In the genomic region with DNA sequence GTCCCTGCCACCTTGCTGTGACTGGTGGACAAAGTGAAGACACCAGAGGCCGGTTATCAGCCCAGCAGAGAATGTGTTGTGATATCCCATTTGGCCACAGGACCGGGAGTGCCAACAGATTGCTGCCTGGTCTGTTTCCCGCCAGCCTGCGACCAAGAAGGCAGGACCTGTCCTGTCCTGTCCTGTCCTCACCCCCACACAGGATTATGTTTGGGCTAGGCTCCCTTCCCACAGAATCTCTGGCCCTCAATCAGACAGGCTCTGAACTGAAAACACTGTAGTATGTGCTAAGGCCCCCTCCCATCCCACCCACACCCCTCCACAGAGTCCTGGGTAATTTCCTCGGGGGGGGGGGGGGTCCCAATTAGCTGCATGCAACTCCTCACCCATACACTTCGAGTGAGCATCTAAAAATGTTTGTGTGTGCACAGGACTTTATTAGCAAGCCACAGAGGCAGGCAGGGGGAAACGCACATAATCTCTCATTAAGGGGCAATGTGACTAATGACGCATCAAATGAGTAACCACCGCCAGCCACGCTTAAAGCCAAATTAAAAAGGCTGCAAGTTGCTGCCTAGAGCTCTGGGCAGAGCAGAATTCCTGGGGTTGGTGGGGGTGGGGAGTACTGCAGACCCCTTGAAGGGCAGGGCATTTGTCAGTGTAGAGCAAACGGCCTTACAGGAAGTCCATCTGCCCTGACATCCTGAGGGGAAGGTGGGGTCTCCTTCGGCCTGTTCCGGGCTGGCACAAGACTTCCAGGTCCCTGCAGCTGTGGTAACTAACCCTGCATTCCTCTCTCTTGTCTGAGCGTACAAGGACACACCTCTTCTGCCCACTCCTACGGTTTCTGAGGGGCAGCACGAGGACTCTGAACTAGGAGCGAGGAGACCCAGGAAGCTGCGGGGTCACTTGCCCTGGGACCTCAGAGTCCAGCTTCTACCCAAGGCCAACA, we compare ENCODE assay signal across 11 mouse cellular contexts. TPM values are rescaled to one million over a fixed set of nuclear protein-coding genes. Genes with fewer than 3 reads are reported as not detected.
A peak's percentile ranks its signal among the peaks of the same experiment; 100 is the strongest.
DNase-seq lines count a peak whose midpoint lies in the region; ATAC-seq lines count a peak whose summit lies in the region.
"Had no signal": no experiment of that assay in that cellular context is flagged by ENCODE, and none has a peak within 500 bp of the region (broad histone marks: within the 10 kb centered on the region; RNA-seq: fewer than 3 reads in every experiment).

No protein-coding gene starts in this region.

- H3K4me3 ChIP-seq in midbrain, embryonic 11.5 days (ENCODE audit: low read depth, low read length), result no peak overlapping the region
- no peak overlapping the region for H3K4me3 ChIP-seq in midbrain, embryonic 15.5 days
- H3K4me3 ChIP-seq in hindbrain, embryonic 16.5 days (ENCODE audit: low read length), result no peak overlapping the region

- no peak overlapping the region for H3K27ac ChIP-seq in midbrain, embryonic 11.5 days (ENCODE audit: low read depth, low read length)
- H3K27ac ChIP-seq in midbrain, embryonic 15.5 days, result no peak overlapping the region
- H3K27ac ChIP-seq in hindbrain, embryonic 16.5 days (ENCODE audit: low read depth, low read length), result peak overlapping the region; percentile 30; the same call in 1 of the 2 replicates

- DNase-seq in embryo, embryonic 11 days, result peak; percentile 45
- no peak for DNase-seq in embryo, embryonic 9.5 days (ENCODE audit: extremely low spot score)
- no peak for DNase-seq in midbrain, embryonic 11.5 days (ENCODE audit: low spot score, missing footprints)
- no peak for DNase-seq in left cerebral cortex, postnatal 36 days (ENCODE audit: low spot score in 2 of 2)
- DNase-seq: gastrocnemius, postnatal 36 days; kidney, adult 8-10 months had no signal

- H3K9me3 ChIP-seq in midbrain, embryonic 11.5 days (ENCODE audit: control insufficient read depth, low read length), result no peaks in the 10 kb centered on the region
- H3K9me3 ChIP-seq in midbrain, embryonic 15.5 days, result no peaks in the 10 kb centered on the region
- no peaks in the 10 kb centered on the region for H3K9me3 ChIP-seq in hindbrain, embryonic 16.5 days (ENCODE audit: control insufficient read depth, low read length)

- no peak for ATAC-seq in midbrain, embryonic 11.5 days (ENCODE audit: low FRiP score)
- no peak for ATAC-seq in midbrain, embryonic 15.5 days (replicated peaks)
- ATAC-seq in hindbrain, embryonic 16.5 days, result no peak
- ATAC-seq in megakaryocyte progenitor cell, adult 5-6 weeks (replicated peaks; ENCODE audit: poor library complexity), result no peak
- ATAC-seq in monocyte, adult 5-6 weeks (replicated peaks; ENCODE audit: insufficient number of reproducible peaks, low FRiP score, low TSS enrichment, poor library complexity, severe bottlenecking), result no peak
- ATAC-seq: activated CD4-positive, CD25-positive, alpha-beta regulatory T cell, adult 4 months had no signal

- intact Hi-C loops in left cerebral cortex, postnatal 36 days (cut with DNase I), result loop anchor here (2.0 kb wide), 1 partner anchor 61 kb away; a partner anchor contains a TSS

- WGBS in midbrain, embryonic 11.5 days, result 48% methylated on average over 18 of the region's 18 CpGs
- 45% methylated on average over 18 of the region's 18 CpGs for WGBS in midbrain, embryonic 15.5 days
- WGBS in hindbrain, embryonic 16.5 days, result 43% methylated on average over 18 of the region's 18 CpGs

- H3K4me2 ChIP-seq in midbrain, embryonic 11.5 days, result no peak overlapping the region
- no peak overlapping the region for H3K4me2 ChIP-seq in midbrain, embryonic 15.5 days
- H3K4me2 ChIP-seq in hindbrain, embryonic 16.5 days (ENCODE audit: low read length), result no peak overlapping the region

- H3K9ac ChIP-seq in midbrain, embryonic 11.5 days (ENCODE audit: low read length), result peak overlapping the region; percentile 9; the same call in 1 of the 2 replicates
- no peak overlapping the region for H3K9ac ChIP-seq in midbrain, embryonic 15.5 days
- 0 out of 2 replicates have a peak overlapping the region, but pooled peaks have one; percentile 14 for H3K9ac ChIP-seq in hindbrain, embryonic 16.5 days (ENCODE audit: low read depth, low read length)

- no peaks in the 10 kb centered on the region for H3K27me3 ChIP-seq in midbrain, embryonic 11.5 days (ENCODE audit: control insufficient read depth, insufficient read depth, low read length)
- no peaks in the 10 kb centered on the region for H3K27me3 ChIP-seq in midbrain, embryonic 15.5 days (replicated peaks)
- H3K27me3 ChIP-seq in hindbrain, embryonic 16.5 days (replicated peaks; ENCODE audit: control insufficient read depth, insufficient read depth, low read length), result no peaks in the 10 kb centered on the region

- H3K36me3 ChIP-seq in midbrain, embryonic 11.5 days (ENCODE audit: control insufficient read depth, insufficient read depth, low read length), result no peaks in the 10 kb centered on the region
- no peaks in the 10 kb centered on the region for H3K36me3 ChIP-seq in midbrain, embryonic 15.5 days (replicated peaks)
- no peaks in the 10 kb centered on the region; the same call in 1 of the 2 replicates for H3K36me3 ChIP-seq in hindbrain, embryonic 16.5 days (ENCODE audit: control insufficient read depth, insufficient read depth, low read length)

- peaks cover 32% of the 10 kb centered on the region for H3K4me1 ChIP-seq in midbrain, embryonic 11.5 days (ENCODE audit: control insufficient read depth, insufficient read depth, low read length)
- peaks cover 56% of the 10 kb centered on the region for H3K4me1 ChIP-seq in midbrain, embryonic 15.5 days
- peaks cover 52% of the 10 kb centered on the region for H3K4me1 ChIP-seq in hindbrain, embryonic 16.5 days (ENCODE audit: control insufficient read depth, insufficient read depth, low read depth, low read length)

RNA-seq across cellular contexts. Expression of a gene that starts 34.0 kb away (rescaled TPM):
- polyA plus RNA-seq in midbrain, embryonic 11.5 days (2014; fragmentation: Nextera tagmentation; extraction: Ambion mirVana), result 8.1 and 9.0 TPM in 2 replicates
- 2.4 and 3.7 TPM in 2 replicates for polyA plus RNA-seq in midbrain, embryonic 15.5 days (2015; fragmentation: Nextera tagmentation; extraction: Ambion mirVana)
- polyA plus RNA-seq in hindbrain, embryonic 16.5 days (2015; fragmentation: Nextera tagmentation; extraction: Ambion mirVana), result 2.2 and 2.6 TPM in 2 replicates
- total RNA-seq in left cerebral cortex, postnatal 36 days (2021), result 10 to 100 TPM; 23.4 to 29.1 TPM
- 72.7 and 76.5 TPM in 2 replicates for total RNA-seq in megakaryocyte progenitor cell, adult 5-6 weeks (2015)
- 15.3 and 15.7 TPM in 2 replicates for total RNA-seq in megakaryocyte progenitor cell, adult 5-6 weeks (2017)
- total RNA-seq in monocyte, adult 5-6 weeks (2017), result 22.4 to 31.4 TPM (median 26.9 TPM) in 3 replicates

RNA-seq across cellular contexts. Expression of a gene that starts 34.3 kb away (rescaled TPM):
- 83.3 and 92.0 TPM in 2 replicates for polyA plus RNA-seq in midbrain, embryonic 11.5 days (2014; fragmentation: Nextera tagmentation; extraction: Ambion mirVana)
- 88.0 and 95.0 TPM in 2 replicates for polyA plus RNA-seq in midbrain, embryonic 15.5 days (2015; fragmentation: Nextera tagmentation; extraction: Ambion mirVana)
- polyA plus RNA-seq in hindbrain, embryonic 16.5 days (2015; fragmentation: Nextera tagmentation; extraction: Ambion mirVana), result 93.6 and 97.6 TPM in 2 replicates
- 100 to 1,000 TPM; 164 to 165 TPM for total RNA-seq in left cerebral cortex, postnatal 36 days (2021)
- 44.5 and 46.6 TPM in 2 replicates for total RNA-seq in megakaryocyte progenitor cell, adult 5-6 weeks (2015)
- 78.3 and 87.6 TPM in 2 replicates for total RNA-seq in megakaryocyte progenitor cell, adult 5-6 weeks (2017)
- total RNA-seq in monocyte, adult 5-6 weeks (2017), result 101 to 135 TPM (median 121 TPM) in 3 replicates
